Mouse (Mus musculus) megakaryocyte-erythroid progenitor cell, adult 5 weeks (primary cell): ENCODE results near the gene Gm21921. TPM values are rescaled to one million over a fixed set of nuclear protein-coding genes. Genes with fewer than 3 reads are reported as not detected.

Source experiments
- polyA plus RNA-seq: library from polyadenylated mRNA; stranded (reverse); fragments of >175 nt; gene quantifications from 2 replicates; pipeline ENCODE4 v1.2.3, GENCODE M21; 2012

Gene Gm21921
- polyA plus RNA-seq: not detected in 2 replicates

DNA sequence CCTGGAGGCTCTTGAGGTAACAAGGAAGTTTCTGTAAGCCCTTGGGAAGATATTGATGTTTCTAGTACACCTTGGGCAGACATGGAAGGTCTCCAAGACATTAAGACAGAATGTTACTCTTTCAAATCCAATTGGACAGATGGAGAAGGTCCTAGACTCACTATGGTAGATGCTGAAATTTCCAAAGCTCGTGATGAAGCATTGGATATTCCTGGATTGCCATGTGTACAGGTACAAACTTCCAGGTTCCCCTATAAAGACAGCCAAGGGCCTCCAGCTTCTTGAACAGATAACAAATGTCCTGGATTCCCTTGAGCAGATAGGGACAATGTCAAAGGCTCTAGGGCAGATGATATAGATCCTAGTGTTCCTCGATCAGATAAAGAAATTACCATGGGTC lies at the start of gene Gm21921:
Gene Gm21921 (minus strand): TSS at position 101 of the 400 bp plus-strand sequence.

